8 mouse cellular contexts compared by ENCODE assay signal in the genomic region with DNA sequence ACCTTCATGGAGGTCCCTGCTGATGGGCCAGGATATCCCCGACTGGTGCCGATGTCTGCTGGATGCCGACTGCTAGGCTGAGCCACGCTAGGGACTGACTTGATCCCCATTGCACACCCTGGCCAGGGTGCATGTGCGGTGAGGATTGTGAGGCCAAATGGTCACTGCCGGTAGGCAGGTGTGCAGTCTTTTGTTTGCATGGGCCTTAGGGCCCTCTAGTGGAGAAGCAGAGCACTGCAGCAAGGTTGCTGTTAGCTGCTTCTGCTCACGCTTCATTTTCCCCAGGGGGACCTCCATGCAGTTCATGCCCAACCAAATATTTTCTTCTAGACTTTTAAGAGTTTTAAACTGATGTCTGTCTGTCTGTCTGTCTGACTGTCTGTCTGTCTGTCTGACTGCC. TPM values are rescaled to one million over a fixed set of nuclear protein-coding genes. Genes with fewer than 3 reads are reported as not detected.
DNase-seq lines count a peak whose midpoint lies in the region; ATAC-seq and TF ChIP-seq lines count a peak whose summit lies in the region.

No protein-coding gene starts in this region.

- H3K4me3 ChIP-seq in MEL (ENCODE audit: control insufficient read depth in 1 of 2, insufficient read depth in 1 of 2, low read depth in 2 of 2, low read length in 2 of 2): 0 out of 4 replicates have a peak overlapping the region, but pooled peaks of 1 of the 2 experiments have one; percentile 8
- H3K4me3 ChIP-seq in heart, adult 2 months: no peak overlapping the region
- H3K4me3 ChIP-seq in layer of hippocampus, adult 2 months: no peak overlapping the region

- peaks cover 0 to 9% of the 10 kb centered on the region in 2 experiments; a peak in 2 of 4 replicates for H3K36me3 ChIP-seq in MEL (ENCODE audit: control insufficient read depth in 1 of 2, insufficient read depth in 2 of 2, low read length in 2 of 2)
- H3K36me3 ChIP-seq in heart, adult 2 months (ENCODE audit: control insufficient read depth, insufficient read depth, low read length): no peaks in the 10 kb centered on the region

- intact Hi-C loops in heart, adult 2 months (cut with DNase I): loop anchor here (5.0 kb wide), 1 partner anchor 46 kb away; no protein-coding TSS in a partner anchor

- 0 out of 2 replicates have a peak, but pooled peaks have one; percentile 24 for ATAC-seq in frontal cortex, adult (ENCODE audit: low TSS enrichment)

- TF ChIP-seq RAD21 in MEL (IDR thresholded peaks at IDR 0.05; ENCODE audit: low read depth, low read length): peak; percentile 40

- H3K27ac ChIP-seq in MEL (ENCODE audit: control insufficient read depth, low read depth, low read length): peak overlapping the region; percentile 16; the same call in 1 of the 2 replicates
- H3K27ac ChIP-seq in heart, adult 2 months: no peak overlapping the region
- H3K27ac ChIP-seq in layer of hippocampus, adult 2 months: no peak overlapping the region

- H3K9ac ChIP-seq in MEL (ENCODE audit: control insufficient read depth, low read depth, low read length, poor library complexity, severe bottlenecking): peak overlapping the region; percentile 45
- H3K9ac ChIP-seq in heart, adult 2 months (ENCODE audit: low read depth, low read length): no peak overlapping the region

- H3K9me3 ChIP-seq in MEL (replicated peaks; ENCODE audit: insufficient read depth, low read length): no peaks in the 10 kb centered on the region

- H3K27me3 ChIP-seq in MEL (ENCODE audit: control insufficient read depth in 1 of 2, insufficient read depth in 2 of 2, low read length in 2 of 2): no peaks in the 10 kb centered on the region
- no peaks in the 10 kb centered on the region for H3K27me3 ChIP-seq in heart, adult 2 months (ENCODE audit: control insufficient read depth, insufficient read depth, low read length)

- H3K79me2 ChIP-seq in MEL (ENCODE audit: control insufficient read depth, insufficient read depth, low read length, poor library complexity): no peaks in the 10 kb centered on the region; the same call in 1 of the 2 replicates
- no peaks in the 10 kb centered on the region for H3K79me2 ChIP-seq in heart, adult 2 months (replicated peaks; ENCODE audit: control insufficient read depth, insufficient read depth, low read length)

- TF ChIP-seq EP300 in MEL (IDR thresholded peaks at IDR 0.05; ENCODE audit: low read depth in 1 of 2, low read length in 2 of 2): no peak
- no peak for TF ChIP-seq EP300 in heart, adult 2 months (IDR thresholded peaks at IDR 0.05; ENCODE audit: insufficient read depth, low read depth, low read length)

- whole genome bisulfite sequencing in heart, adult 2 months: 42% methylated on average over 7 of the region's 7 CpGs

- H3K4me1 ChIP-seq in MEL (ENCODE audit: control insufficient read depth in 1 of 2, insufficient read depth in 2 of 2, low read length in 2 of 2): peaks cover 6 to 21% of the 10 kb centered on the region in 2 experiments
- H3K4me1 ChIP-seq in heart, adult 2 months (ENCODE audit: control insufficient read depth, insufficient read depth, low read length): peaks cover 8% of the 10 kb centered on the region

- TF ChIP-seq CTCF in MEL (IDR thresholded peaks at IDR 0.05 in 2 of 3, conservative IDR thresholded peaks at IDR 0.05 in 1 of 3; ENCODE audit: control insufficient read depth in 1 of 3, insufficient read depth in 1 of 3, low read depth in 2 of 3, low read length in 3 of 3, poor library complexity in 1 of 3, severe bottlenecking in 1 of 3): peak; percentile 82 to 99 (median 86)
- peak; percentile 80 for TF ChIP-seq CTCF in heart, adult 2 months (IDR thresholded peaks at IDR 0.05)
- peak; percentile 79 for TF ChIP-seq CTCF in layer of hippocampus, adult 2 months (conservative IDR thresholded peaks at IDR 0.05)

- TF ChIP-seq POLR2A in MEL (IDR thresholded peaks at IDR 0.05; ENCODE audit: control insufficient read depth in 1 of 2, insufficient read depth in 1 of 2, low read depth in 1 of 2, low read length in 2 of 2, poor library complexity in 1 of 2): no peak
- no peak for TF ChIP-seq POLR2A in heart, adult 2 months (IDR thresholded peaks at IDR 0.05; ENCODE audit: insufficient read depth, low read depth, low read length)

- DNase-seq in frontal cortex, postnatal 14 days (ENCODE audit: low spot score in 2 of 2): no peak
- DNase-seq in MEL (ENCODE audit: low read depth, low spot score): peak; percentile 88
- DNase-seq in cerebellum, adult 9-10 months: peak; percentile 74
- DNase-seq in heart, adult 2 months: peak; percentile 69 to 75
- DNase-seq in layer of hippocampus, adult 2 months (ENCODE audit: low spot score in 2 of 2): peak in 1 of 2 experiments; percentile 59
- DNase-seq in lung, postnatal 36 days: peak; percentile 82
- DNase-seq in spleen, postnatal 14 days (ENCODE audit: low spot score in 2 of 2): peak; percentile 44 to 65

TF ChIP-seq in MEL, 35 proteins besides CTCF, POLR2A, EP300 and RAD21:
- TF ChIP-seq SMC3 (IDR thresholded peaks at IDR 0.05; ENCODE audit: low read depth, low read length) (peak; percentile 51), MYC (IDR thresholded peaks at IDR 0.05; ENCODE audit: low read depth, low read length) (0 out of 2 replicates have a peak, but pooled peaks have one; percentile 46), ZC3H11A (IDR thresholded peaks at IDR 0.05; ENCODE audit: low read depth, low read length) (0 out of 2 replicates have a peak, but pooled peaks have one; percentile 4), MXI1 (IDR thresholded peaks at IDR 0.05; ENCODE audit: low read depth, low read length) (0 out of 2 replicates have a peak, but pooled peaks have one; percentile 16), POLR2AphosphoS5 (IDR thresholded peaks at IDR 0.05; ENCODE audit: borderline replicate concordance, low read depth, low read length) (no peak), BHLHE40 (IDR thresholded peaks at IDR 0.05; ENCODE audit: borderline replicate concordance, low read depth, low read length) (0 out of 2 replicates have a peak, but pooled peaks have one; percentile 36)

RNA-seq across cellular contexts. Expression of a gene that starts 2.0 kb away (rescaled TPM):
- total RNA-seq in MEL (2012; rRNA removed): 54.7 and 65.8 TPM in 2 replicates
- polyA plus RNA-seq in MEL (2012; ENCODE audit: insufficient read depth in 1 of 2, insufficient read length in 2 of 2, low read depth in 1 of 2, low replicate concordance in 2 of 2, missing spikeins in 1 of 2): 10 to 100 TPM in 1 of 2 experiments, not detected in 1; 70.4 TPM
- total RNA-seq in heart, adult 2 months (2021): 100 to 1,000 TPM in 1 of 2 experiments, 10 to 100 TPM in 1; 91.9 to 139 TPM
- polyA plus RNA-seq in heart, adult 2 months (2012; rRNA removed): 100 and 128 TPM in 2 replicates
- total RNA-seq in layer of hippocampus, adult 2 months (2021): 1 to 10 TPM; 4.0 to 4.1 TPM

Comparison
In these comparisons a context has a peak if more than half of its experiments do, and no peak if none do; other contexts are left out.
1. DNase-seq: peak in MEL (single experiment), cerebellum, adult 9-10 months (single experiment), heart, adult 2 months (2 of 2), lung, postnatal 36 days (single experiment) and spleen, postnatal 14 days (2 of 2); none in frontal cortex, postnatal 14 days (0 of 2).
2. RNA of a gene that starts 2.0 kb away (total RNA-seq): 91.9 to 139 TPM in heart, adult 2 months and 54.7 to 65.8 TPM in MEL; 4.0 to 4.1 TPM in layer of hippocampus, adult 2 months; every median in the first group is over 10 times any median in the second.
3. Peak in every context shown above with its lines, with median percentiles within 50 percentile points of each other: CTCF ChIP-seq.